Mouse (Mus musculus) limb, embryonic 14.5 days (tissue): ENCODE data around the gene Ror2. TPM values are rescaled to one million over a fixed set of nuclear protein-coding genes. Genes with fewer than 3 reads are reported as not detected.

Experiments
- ATAC-seq: fragments of 200-750 bp; cut with Nextera tagmentation; 2 replicates; pipeline ENCODE4 v1.8.0; 2017; ENCODE audit warnings: low read depth, moderate number of reproducible peaks, moderate TSS enrichment; ENCODE audit not compliant: low FRiP score
- DNase-seq: peaks from one replicate; pipeline ENCODE4 v3.0.0-alpha.2; 2015; ENCODE audit warnings: low spot score
- H3K27ac ChIP-seq: fragments of 300-500 bp; sonication (generic); replicated peaks from 2 replicates; pipeline ENCODE4 v1.5.1; 2014; ENCODE audit warnings: low read depth, mild to moderate bottlenecking, low read length, moderate library complexity, mixed read lengths
- H3K27me3 ChIP-seq: fragments of 300-500 bp; sonication (generic); 2 replicates; pipeline ENCODE4 v1.6.1; 2014; ENCODE audit warnings: low read length, mixed read lengths; ENCODE audit not compliant: control insufficient read depth, insufficient read depth
- H3K36me3 ChIP-seq: fragments of 300-500 bp; sonication (generic); 2 replicates; pipeline ENCODE4 v1.6.1; 2014; ENCODE audit warnings: mild to moderate bottlenecking, low read length, moderate library complexity, mixed read lengths; ENCODE audit not compliant: control insufficient read depth, insufficient read depth
- H3K4me1 ChIP-seq: fragments of 300-500 bp; sonication (generic); 2 replicates; pipeline ENCODE4 v1.6.1; 2014; ENCODE audit warnings: antibody characterized with exemption, low read length, mixed read lengths; ENCODE audit not compliant: control insufficient read depth, insufficient read depth
- H3K4me2 ChIP-seq: fragments of 300-500 bp; sonication (generic); replicated peaks from 2 replicates; pipeline ENCODE4 v1.6.1; 2014; ENCODE audit warnings: low read depth, mild to moderate bottlenecking, low read length, moderate library complexity; ENCODE audit not compliant: severe bottlenecking
- H3K4me3 ChIP-seq: fragments of 300-500 bp; sonication (generic); replicated peaks from 2 replicates; pipeline ENCODE4 v1.5.1; 2014; ENCODE audit warnings: low read length
- H3K9ac ChIP-seq: fragments of 300-500 bp; sonication (generic); 2 replicates; pipeline ENCODE4 v1.6.1; 2014; ENCODE audit warnings: mild to moderate bottlenecking, low read depth, low read length, moderate library complexity; ENCODE audit not compliant: severe bottlenecking
- H3K9me3 ChIP-seq: fragments of 300-500 bp; sonication (generic); 2 replicates; pipeline ENCODE4 v1.6.1; 2016; ENCODE audit warnings: low read length; ENCODE audit not compliant: control insufficient read depth
- POLR2A ChIP-seq: fragments of 200-500 bp; IDR thresholded peaks from 2 replicates; pipeline ENCODE4 v1.8.0; 2012; ENCODE audit warnings: inconsistent platforms, mild to moderate bottlenecking, moderate library complexity, borderline replicate concordance; ENCODE audit not compliant: insufficient read depth, insufficient read length; ENCODE audit errors: extremely low read depth
- WGBS: fragments of 180-500 bp; shearing (Covaris S2); extraction: QIAGEN DNeasy Blood & Tissue Kit; methylation state at CpG from one replicate; pipeline ENCODE4 v1.1.7; 2014; 5-methylcytosine and 5-hydroxymethylcytosine counted together
- polyA plus RNA-seq, 2 experiments: library from polyadenylated mRNA; depleted of rRNA in 1 of 2; stranded (reverse) in 1 of 2; unstranded in 1 of 2; fragments of >200 nt; fragmentation: Nextera tagmentation in 1 of 2; extraction: Ambion mirVana in 1 of 2; gene quantifications; 2 replicates each; pipeline versions ENCODE4 v1.2.1 to v1.2.3; 2012 to 2014

The Ror2 gene
- polyA plus RNA-seq, 2 experiments = 19.0 to 33.0 TPM

DNA sequence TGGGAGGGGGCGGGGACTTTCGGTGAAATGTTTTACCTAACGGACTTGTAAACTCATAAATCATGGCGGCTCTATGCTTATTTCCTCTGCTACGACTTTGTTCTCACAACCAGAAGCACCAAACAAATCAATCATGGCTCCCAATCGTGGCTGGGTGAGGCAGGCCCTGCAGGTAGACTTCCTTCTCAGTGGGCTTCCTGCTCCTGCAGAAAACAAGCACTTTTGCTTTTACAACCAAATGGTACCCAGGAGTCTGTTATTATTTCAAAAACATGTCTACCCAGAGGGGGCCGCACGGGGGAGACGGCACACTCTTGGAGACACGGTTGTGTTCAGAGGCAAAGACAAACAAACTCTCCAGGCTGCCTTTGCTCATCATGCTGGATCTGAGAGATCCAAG, 122.3 kb downstream of the Ror2 start:
- Histone ChIP-seq H3K27ac (no peak overlapping the region), H3K9ac (no peak overlapping the region), H3K4me3 (no peak overlapping the region), H3K36me3 (no peaks in the 10 kb centered on the region), H3K4me1 (peaks cover 42% of the 10 kb centered on the region), H3K9me3 (no peaks in the 10 kb centered on the region), H3K4me2 (no peak overlapping the region), H3K27me3 (no peaks in the 10 kb centered on the region)
- DNase-seq (no peak), ATAC-seq (no peak)
- no peak for TF ChIP-seq POLR2A
- 5% methylated on average over 10 of the region's 10 CpGs for WGBS

DNA sequence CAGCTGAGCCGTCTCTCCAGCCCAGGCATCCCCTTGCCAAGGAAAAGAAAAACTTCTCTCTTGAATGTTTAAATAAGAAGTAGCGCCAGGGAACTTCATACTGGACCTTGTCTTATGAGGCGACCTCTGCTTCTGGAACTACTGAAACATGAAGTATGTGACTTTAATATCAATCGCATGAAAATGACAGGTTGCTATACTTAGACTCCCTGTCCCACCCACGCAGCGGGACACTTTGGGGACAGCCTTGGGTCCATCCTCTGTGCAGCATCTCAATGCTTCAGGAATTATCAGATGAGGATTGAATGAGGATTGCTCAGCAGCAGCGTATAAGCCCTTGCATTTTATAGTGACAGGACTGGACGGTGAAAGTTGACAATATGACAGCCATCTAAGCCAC, 122.9 kb downstream of the Ror2 start:
- ATAC-seq (no peak), DNase-seq (no peak)
- no peaks in the 10 kb centered on the region for H3K27me3 ChIP-seq
- no peaks in the 10 kb centered on the region for H3K36me3 ChIP-seq
- 55% methylated on average over 8 of the region's 8 CpGs for WGBS
- H3K4me1 ChIP-seq = peaks cover 46% of the 10 kb centered on the region
- no peak overlapping the region for H3K4me2 ChIP-seq
- H3K27ac ChIP-seq = no peak overlapping the region
- H3K9me3 ChIP-seq = no peaks in the 10 kb centered on the region
- no peak overlapping the region for H3K9ac ChIP-seq
- no peak overlapping the region for H3K4me3 ChIP-seq
- no peak for TF ChIP-seq POLR2A

DNA sequence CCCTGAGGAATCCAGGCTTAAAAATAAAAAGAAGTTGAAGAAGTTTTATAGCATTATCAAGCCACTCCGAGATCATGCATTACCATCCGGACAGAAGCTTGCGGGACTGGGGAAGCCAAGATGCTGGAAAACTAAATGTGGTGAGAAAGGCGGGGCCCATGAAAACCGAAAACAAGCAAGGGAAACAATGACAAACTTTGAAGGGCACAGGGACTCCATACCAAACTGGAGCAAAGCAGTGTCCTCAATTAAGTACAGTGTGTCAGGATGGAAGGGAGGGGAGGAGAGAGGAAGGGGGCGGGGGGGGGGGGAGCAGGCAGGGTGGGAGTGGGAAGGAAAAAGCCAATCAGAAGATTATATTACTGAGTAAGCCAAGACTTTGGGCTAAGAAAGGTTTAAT, 126.4 kb downstream of the Ror2 start:
- Histone ChIP-seq H3K4me2 (no peak overlapping the region), H3K9me3 (no peaks in the 10 kb centered on the region), H3K27me3 (no peaks in the 10 kb centered on the region), H3K9ac (no peak overlapping the region), H3K4me1 (peaks cover 57% of the 10 kb centered on the region), H3K36me3 (no peaks in the 10 kb centered on the region), H3K4me3 (no peak overlapping the region), H3K27ac (no peak overlapping the region)
- DNase-seq = no peak
- no peak for ATAC-seq
- 77% methylated on average over 5 of the region's 6 CpGs for WGBS
- no peak for TF ChIP-seq POLR2A

DNA sequence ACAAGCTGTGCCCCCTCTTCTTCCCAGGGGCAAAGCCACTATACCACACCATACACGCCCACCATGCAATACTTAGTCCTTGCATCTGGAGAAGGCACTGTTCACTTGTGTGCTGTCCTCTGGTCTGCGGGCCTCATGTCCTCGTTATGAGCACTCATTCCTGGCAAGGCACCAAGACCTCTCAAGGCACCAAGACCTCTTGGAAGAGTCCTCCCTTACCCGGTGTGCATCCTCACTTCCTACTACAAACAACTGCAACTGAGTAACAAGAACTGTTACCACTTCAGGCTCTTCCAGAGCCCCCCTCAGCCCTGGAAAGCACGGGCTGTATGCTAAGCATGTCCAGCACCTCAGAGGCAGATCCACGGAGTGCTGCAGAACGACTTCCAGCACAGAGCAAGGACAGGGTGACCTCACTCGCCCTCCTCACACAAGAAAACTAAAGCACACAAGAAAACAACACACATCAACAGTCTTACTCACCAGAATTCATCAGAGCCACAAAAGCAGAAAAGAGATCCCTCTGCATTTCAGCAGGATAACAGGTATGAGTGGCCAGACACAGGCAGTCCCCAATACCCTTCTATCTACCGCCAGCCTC, 127.4 kb downstream of the Ror2 start:
- H3K27ac ChIP-seq = no peak overlapping the region
- TF ChIP-seq POLR2A = no peak
- DNase-seq = no peak
- no peak overlapping the region for H3K9ac ChIP-seq
- no peaks in the 10 kb centered on the region for H3K27me3 ChIP-seq
- H3K36me3 ChIP-seq = no peaks in the 10 kb centered on the region
- ATAC-seq = no peak
- H3K4me3 ChIP-seq = no peak overlapping the region
- H3K9me3 ChIP-seq = no peaks in the 10 kb centered on the region
- 62% methylated on average over 9 of the region's 9 CpGs for WGBS
- peaks cover 61% of the 10 kb centered on the region for H3K4me1 ChIP-seq
- no peak overlapping the region for H3K4me2 ChIP-seq

DNA sequence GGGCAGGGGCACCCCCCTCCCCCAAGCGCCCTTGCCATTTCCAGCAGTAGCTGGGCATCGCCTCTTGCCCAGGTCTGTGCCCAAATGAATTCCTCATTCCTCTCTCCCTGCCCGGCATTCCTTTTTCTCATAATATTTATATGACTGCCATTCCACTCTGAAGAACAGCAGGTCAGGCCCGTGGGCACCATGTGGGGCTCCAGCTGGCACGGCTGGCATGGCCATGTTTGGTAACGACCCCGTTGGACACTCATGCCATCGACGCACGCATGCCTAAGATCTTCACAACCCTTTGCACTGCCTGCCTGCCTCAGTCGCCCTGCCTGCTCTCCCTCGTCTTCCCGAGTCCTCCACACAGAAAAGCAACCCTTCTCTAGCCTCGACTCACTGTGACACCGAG, 129.0 kb downstream of the Ror2 start:
- Histone ChIP-seq H3K4me3 (no peak overlapping the region), H3K27me3 (no peaks in the 10 kb centered on the region), H3K9ac (no peak overlapping the region), H3K4me2 (no peak overlapping the region), H3K27ac (no peak overlapping the region), H3K36me3 (no peaks in the 10 kb centered on the region), H3K9me3 (no peaks in the 10 kb centered on the region), H3K4me1 (peaks cover 54% of the 10 kb centered on the region)
- DNase-seq (no peak), ATAC-seq (no peak)
- WGBS = 76% methylated on average over 15 of the region's 15 CpGs
- no peak for TF ChIP-seq POLR2A

DNA sequence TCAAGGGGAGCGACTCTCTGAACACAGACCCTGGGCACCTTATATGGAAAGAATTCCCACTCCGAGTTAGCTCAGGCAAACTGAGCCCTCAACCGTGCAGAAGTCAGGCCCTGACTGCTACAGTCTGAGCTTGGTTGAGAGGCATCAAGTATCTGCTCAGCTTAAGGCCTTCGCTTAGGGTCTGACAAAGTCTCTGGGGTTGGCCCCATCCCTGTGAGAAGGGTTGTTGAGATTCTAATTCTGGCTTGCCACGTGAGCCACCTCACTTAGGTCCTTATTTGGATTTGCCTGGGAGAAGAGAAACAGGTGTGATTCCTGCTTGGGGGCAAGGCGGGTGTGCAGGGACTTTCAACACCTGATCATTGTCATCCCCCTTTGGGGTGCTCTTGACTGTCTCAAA, 129.6 kb downstream of the Ror2 start:
- H3K4me1 ChIP-seq = peaks cover 52% of the 10 kb centered on the region
- no peak overlapping the region for H3K27ac ChIP-seq
- ATAC-seq = no peak
- no peak for DNase-seq
- H3K27me3 ChIP-seq = no peaks in the 10 kb centered on the region
- no peak for TF ChIP-seq POLR2A
- no peak overlapping the region for H3K4me2 ChIP-seq
- no peaks in the 10 kb centered on the region for H3K9me3 ChIP-seq
- no peak overlapping the region for H3K9ac ChIP-seq
- no peaks in the 10 kb centered on the region for H3K36me3 ChIP-seq
- no peak overlapping the region for H3K4me3 ChIP-seq
- 70% methylated on average over 6 of the region's 6 CpGs for WGBS
